Mouse (Mus musculus): ENCODE measurements around the gene Kctd2. TPM values are rescaled to one million over a fixed set of nuclear protein-coding genes. Genes with fewer than 3 reads are reported as not detected.
"Not testable (repeated sequence)": the region's sequence is repeated elsewhere in the genome, so short reads cannot be mapped to it uniquely, and the experiment has no call there.

Kctd2 gene
- polyA plus RNA-seq, 1 experiment from 2014 or later, result 24.5 TPM

DNA sequence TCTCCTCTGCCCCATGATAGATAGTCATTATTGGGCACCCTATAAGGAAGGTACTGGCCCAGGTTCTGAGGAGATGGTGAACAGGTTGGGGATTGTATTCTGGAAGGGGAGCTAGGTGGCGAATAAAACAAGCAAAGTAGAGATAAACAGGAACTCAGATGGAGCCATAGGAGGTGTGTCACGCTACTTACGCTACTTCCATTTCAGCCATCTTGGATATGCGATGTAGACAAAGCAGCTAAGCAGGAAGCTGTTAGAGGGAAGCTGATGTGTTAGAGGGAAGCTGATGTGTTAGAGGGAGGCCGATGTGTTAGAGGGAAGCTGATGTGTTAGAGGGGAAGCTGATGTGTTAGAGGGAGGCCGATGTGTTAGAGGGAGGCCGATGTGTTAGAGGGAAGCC lies 57.5 kb downstream of the Kctd2 start:
- DNase-seq (ENCODE audit: low spot score); H3K4me1 ChIP-seq (replicated peaks; ENCODE audit: control insufficient read depth, insufficient read depth, low read length); ATAC-seq (replicated peaks; ENCODE audit: low FRiP score); H3K4me3 ChIP-seq (ENCODE audit: low read depth, low read length); H3K9me3 ChIP-seq (ENCODE audit: control insufficient read depth, low read length); H3K4me2 ChIP-seq (ENCODE audit: low read depth, low read length, severe bottlenecking); H3K27me3 ChIP-seq (ENCODE audit: control insufficient read depth, insufficient read depth, low read length); H3K27ac ChIP-seq (ENCODE audit: low read depth, low read length); H3K9ac ChIP-seq (ENCODE audit: low read length); H3K36me3 ChIP-seq (ENCODE audit: control insufficient read depth, insufficient read depth, low read length): not testable (repeated sequence)
- 86% methylated on average over 7 of the region's 7 CpGs for WGBS

GRCm38 (mm10) chr11:115478296-115478938 lies 58.5 kb downstream of the Kctd2 start:
- ATAC-seq (replicated peaks; ENCODE audit: low FRiP score), result no peak
- Histone ChIP-seq H3K36me3 (ENCODE audit: control insufficient read depth, insufficient read depth, low read length) (no peaks in the 10 kb centered on the region), H3K4me3 (ENCODE audit: low read depth, low read length) (no peak overlapping the region), H3K27me3 (ENCODE audit: control insufficient read depth, insufficient read depth, low read length) (no peaks in the 10 kb centered on the region), H3K4me1 (replicated peaks; ENCODE audit: control insufficient read depth, insufficient read depth, low read length) (peaks cover 6% of the 10 kb centered on the region; the same call in 1 of the 2 replicates), H3K27ac (ENCODE audit: low read depth, low read length) (no peak overlapping the region), H3K9me3 (ENCODE audit: control insufficient read depth, low read length) (no peaks in the 10 kb centered on the region), H3K9ac (ENCODE audit: low read length) (no peak overlapping the region), H3K4me2 (ENCODE audit: low read depth, low read length, severe bottlenecking) (no peak overlapping the region)
- WGBS, result 88% methylated on average over 9 of the region's 9 CpGs
- DNase-seq (ENCODE audit: low spot score), result no peak

Small RNAs within 50 kb of the gene (microRNA-seq; reads per million reads assigned to microRNA genes)
- not detected for gene Mir3968 (ENCODE audit: insufficient number of aligned reads)

Other genes starting within 250 kb of the Kctd2 start
- gene Tmem104, start 232.6 kb upstream of the Kctd2 start, polyA plus RNA-seq (2014; fragmentation: Nextera tagmentation; extraction: Ambion mirVana), result 8.8 and 9.2 TPM in 2 replicates
- 13.8 and 16.0 TPM in 2 replicates for gene Nat9, start 232.3 kb upstream of the Kctd2 start, polyA plus RNA-seq (2014; fragmentation: Nextera tagmentation; extraction: Ambion mirVana)
- 0.12 TPM in 1 of 2 replicates, not detected in the other for gene Grin2c, start 152.9 kb upstream of the Kctd2 start, polyA plus RNA-seq (2014; fragmentation: Nextera tagmentation; extraction: Ambion mirVana)
- 13.8 and 15.6 TPM in 2 replicates for gene Fdxr, start 143.1 kb upstream of the Kctd2 start, polyA plus RNA-seq (2014; fragmentation: Nextera tagmentation; extraction: Ambion mirVana)
- 0.25 and 0.45 TPM in 2 replicates for gene Fads6, start 122.5 kb upstream of the Kctd2 start, polyA plus RNA-seq (2014; fragmentation: Nextera tagmentation; extraction: Ambion mirVana)
- not detected in 2 replicates for gene Otop2, start 113.0 kb upstream of the Kctd2 start, polyA plus RNA-seq (2014; fragmentation: Nextera tagmentation; extraction: Ambion mirVana)
- not detected in 2 replicates for gene Ush1g, start 98.1 kb upstream of the Kctd2 start, polyA plus RNA-seq (2014; fragmentation: Nextera tagmentation; extraction: Ambion mirVana)
- not detected in 2 replicates for gene Otop3, start 85.4 kb upstream of the Kctd2 start, polyA plus RNA-seq (2014; fragmentation: Nextera tagmentation; extraction: Ambion mirVana)
- gene Hid1, start 52.4 kb upstream of the Kctd2 start, polyA plus RNA-seq (2014; fragmentation: Nextera tagmentation; extraction: Ambion mirVana), result 22.3 and 26.0 TPM in 2 replicates
- 29.0 and 29.7 TPM in 2 replicates for gene Cdr2l, start 38.2 kb upstream of the Kctd2 start, polyA plus RNA-seq (2014; fragmentation: Nextera tagmentation; extraction: Ambion mirVana)
- gene Mrpl58, start 16.4 kb upstream of the Kctd2 start, polyA plus RNA-seq (2014; fragmentation: Nextera tagmentation; extraction: Ambion mirVana), result 253 and 265 TPM in 2 replicates
- 814 TPM in 2 replicates for gene Atp5h, start 166 bp upstream of the Kctd2 start, polyA plus RNA-seq (2014; fragmentation: Nextera tagmentation; extraction: Ambion mirVana)
- 0.16 and 0.23 TPM in 2 replicates for gene Trim80, start 20.4 kb downstream of the Kctd2 start, polyA plus RNA-seq (2014; fragmentation: Nextera tagmentation; extraction: Ambion mirVana)
- gene Slc16a5, start 42.3 kb downstream of the Kctd2 start, polyA plus RNA-seq (2014; fragmentation: Nextera tagmentation; extraction: Ambion mirVana), result 0.16 and 0.24 TPM in 2 replicates
- gene Armc7, start 55.5 kb downstream of the Kctd2 start, polyA plus RNA-seq (2014; fragmentation: Nextera tagmentation; extraction: Ambion mirVana), result 8.9 and 9.7 TPM in 2 replicates
- gene Nt5c, start 71.7 kb downstream of the Kctd2 start, polyA plus RNA-seq (2014; fragmentation: Nextera tagmentation; extraction: Ambion mirVana), result 72.6 and 78.5 TPM in 2 replicates
- 961 and 989 TPM in 2 replicates for gene Jpt1, start 94.3 kb downstream of the Kctd2 start, polyA plus RNA-seq (2014; fragmentation: Nextera tagmentation; extraction: Ambion mirVana)
- 1,384 and 1,509 TPM in 2 replicates for gene Sumo2, start 116.1 kb downstream of the Kctd2 start, polyA plus RNA-seq (2014; fragmentation: Nextera tagmentation; extraction: Ambion mirVana)
- gene Nup85, start 144.3 kb downstream of the Kctd2 start, polyA plus RNA-seq (2014; fragmentation: Nextera tagmentation; extraction: Ambion mirVana), result 236 and 245 TPM in 2 replicates
- 93.9 and 95.3 TPM in 2 replicates for gene Mrps7, start 183.8 kb downstream of the Kctd2 start, polyA plus RNA-seq (2014; fragmentation: Nextera tagmentation; extraction: Ambion mirVana)
- 36.5 and 37.1 TPM in 2 replicates for gene Gga3, start 183.9 kb downstream of the Kctd2 start, polyA plus RNA-seq (2014; fragmentation: Nextera tagmentation; extraction: Ambion mirVana)
- 19.2 and 22.6 TPM in 2 replicates for gene Mif4gd, start 192.8 kb downstream of the Kctd2 start, polyA plus RNA-seq (2014; fragmentation: Nextera tagmentation; extraction: Ambion mirVana)
- gene Slc25a19, start 208.2 kb downstream of the Kctd2 start, polyA plus RNA-seq (2014; fragmentation: Nextera tagmentation; extraction: Ambion mirVana), result 26.4 and 27.7 TPM in 2 replicates